Mouse (Mus musculus) heart, adult 2 months (tissue): ENCODE data around the gene Ciao1.

Experiments
- CTCF ChIP-seq: fragments of 200-600 bp; IDR thresholded peaks from 2 replicates; pipeline ENCODE4 v1.8.1; 2022; ENCODE audit warnings: antibody characterized with exemption, mild to moderate bottlenecking, moderate library complexity
- POLR2A ChIP-seq: fragments of 200-500 bp; IDR thresholded peaks from 2 replicates; pipeline ENCODE4 v1.6.1; 2011; ENCODE audit warnings: mild to moderate bottlenecking, low read depth, low read length, control low read depth; ENCODE audit not compliant: insufficient read depth

DNA sequence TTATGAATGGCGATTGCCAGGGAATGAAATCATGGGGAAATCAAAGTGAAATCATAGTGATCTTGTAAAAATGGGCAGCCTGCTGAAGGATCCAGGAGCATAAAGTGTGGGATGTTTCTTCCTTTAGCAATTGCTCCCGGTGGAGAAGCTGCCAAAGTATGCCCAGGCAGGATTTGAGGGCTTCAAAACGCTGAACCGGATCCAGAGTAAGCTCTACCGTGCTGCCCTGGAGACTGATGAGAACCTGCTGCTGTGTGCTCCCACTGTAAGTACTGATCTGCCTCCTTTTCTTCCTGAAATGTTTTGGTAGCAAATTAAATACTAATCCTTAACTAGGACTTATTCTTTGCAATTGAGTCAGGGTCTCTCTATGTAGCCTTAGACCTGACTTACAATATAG lies 29.9 kb downstream of the Ciao1 start:
- TF ChIP-seq POLR2A (no peak), CTCF (no peak)
